Mouse (Mus musculus) lung, postnatal 10 days (tissue): ENCODE results near the gene Samd4b.
"Not testable (repeated sequence)": the region's sequence is repeated elsewhere in the genome, so short reads cannot be mapped to it uniquely, and the experiment has no call there.

Experiments used
- DNase-seq: peaks from one replicate; pipeline ENCODE4 v3.0.0; 2021

Samd4b gene

DNA sequence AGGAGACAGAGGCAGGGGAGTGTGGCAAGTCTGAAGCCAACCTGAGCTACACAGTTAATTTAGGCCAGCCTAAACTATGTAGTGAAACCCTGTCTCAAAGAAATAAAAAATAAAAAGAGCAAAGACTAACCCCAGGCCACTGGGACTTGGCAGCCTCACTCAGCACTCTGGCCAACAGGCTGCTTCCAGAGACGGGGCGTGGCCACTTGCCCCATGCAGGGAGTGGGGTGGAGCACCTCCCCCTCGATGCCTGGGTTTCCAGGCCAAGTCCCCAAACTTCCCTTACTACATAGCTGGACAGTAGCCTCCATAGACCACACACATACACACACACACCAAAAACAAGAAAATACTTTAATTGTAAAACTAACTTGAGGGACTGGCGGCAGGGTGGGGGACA lies 39.5 kb downstream of the Samd4b start:
- DNase-seq, result peak; percentile 89

GRCm38 (mm10) chr7:28557708-28558107 lies 40.2 kb downstream of the Samd4b start:
- DNase-seq, result no peak

GRCm38 (mm10) chr7:28557069-28557468 lies 40.9 kb downstream of the Samd4b start:
- DNase-seq, result no peak

GRCm38 (mm10) chr7:28555939-28556535 lies 41.9 kb downstream of the Samd4b start:
- no peak for DNase-seq

DNA sequence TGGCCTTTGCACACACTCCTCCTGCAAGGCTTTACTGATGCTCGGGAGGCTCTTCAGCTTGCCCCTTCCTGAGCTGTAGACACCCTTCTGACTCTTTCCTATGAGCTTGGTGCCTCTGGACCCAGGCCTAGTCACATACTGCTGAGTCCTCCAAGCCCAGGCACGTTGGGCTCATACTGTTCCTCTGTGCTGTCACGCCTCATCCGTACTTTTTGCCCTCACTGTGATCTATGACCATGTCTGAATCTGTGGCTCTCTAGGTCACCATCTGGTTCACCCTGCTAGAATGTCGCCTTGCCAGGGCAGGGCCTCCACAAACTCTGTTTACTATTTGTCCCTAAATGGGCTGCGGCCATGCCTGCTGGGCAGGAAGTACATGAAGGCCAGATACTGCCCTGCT lies 44.9 kb downstream of the Samd4b start:
- no peak for DNase-seq

DNA sequence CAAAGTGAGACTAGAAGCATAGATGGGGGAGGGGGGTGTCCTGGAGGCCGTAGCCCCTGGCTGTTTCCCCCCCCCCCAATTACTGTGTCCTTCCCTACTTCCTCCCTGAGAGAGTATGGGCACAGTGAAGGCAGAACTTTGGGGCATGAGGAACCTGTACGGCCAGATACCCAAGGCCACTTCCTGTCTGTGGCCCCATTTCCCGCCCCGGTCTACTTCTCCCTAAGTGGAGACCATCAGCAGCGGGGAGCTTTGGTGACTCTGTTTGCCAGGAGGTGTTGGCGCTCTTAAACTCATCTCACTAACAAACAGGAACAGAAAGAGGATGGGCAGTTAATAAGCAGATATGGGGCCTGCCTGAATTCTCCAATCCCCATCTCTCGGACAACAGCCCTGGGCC lies 50.3 kb downstream of the Samd4b start:
- no peak for DNase-seq

- no peak for DNase-seq
Measured at GRCm38 (mm10) chr7:28547154-28547553, 50.8 kb downstream of the Samd4b start, which contains the start of gene Nccrp1. Nccrp1 (minus strand) TSS chr7:28547254.

GRCm38 (mm10) chr7:28546649-28547048 lies 51.3 kb downstream of the Samd4b start:
- DNase-seq, result no peak

DNA sequence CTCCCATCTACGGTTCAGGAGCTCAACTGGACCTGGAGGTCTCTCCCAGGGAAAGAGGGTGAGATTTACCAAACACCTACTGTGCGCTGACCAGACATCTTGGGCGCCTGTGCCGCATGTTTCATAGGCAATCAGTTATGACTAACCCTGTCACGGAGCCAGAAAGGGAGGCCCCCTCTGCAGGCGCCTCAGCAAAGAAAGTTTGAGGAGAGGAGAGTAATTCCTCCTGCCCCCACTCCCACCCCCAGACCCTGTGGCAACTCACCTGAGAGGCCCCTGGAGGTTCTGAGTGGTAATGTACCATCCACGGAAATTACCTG lies 52.1 kb downstream of the Samd4b start:
- no peak for DNase-seq

- peak; percentile 39 for DNase-seq
Measured at GRCm38 (mm10) chr7:28545048-28545890, 52.7 kb downstream of the Samd4b start.

DNA sequence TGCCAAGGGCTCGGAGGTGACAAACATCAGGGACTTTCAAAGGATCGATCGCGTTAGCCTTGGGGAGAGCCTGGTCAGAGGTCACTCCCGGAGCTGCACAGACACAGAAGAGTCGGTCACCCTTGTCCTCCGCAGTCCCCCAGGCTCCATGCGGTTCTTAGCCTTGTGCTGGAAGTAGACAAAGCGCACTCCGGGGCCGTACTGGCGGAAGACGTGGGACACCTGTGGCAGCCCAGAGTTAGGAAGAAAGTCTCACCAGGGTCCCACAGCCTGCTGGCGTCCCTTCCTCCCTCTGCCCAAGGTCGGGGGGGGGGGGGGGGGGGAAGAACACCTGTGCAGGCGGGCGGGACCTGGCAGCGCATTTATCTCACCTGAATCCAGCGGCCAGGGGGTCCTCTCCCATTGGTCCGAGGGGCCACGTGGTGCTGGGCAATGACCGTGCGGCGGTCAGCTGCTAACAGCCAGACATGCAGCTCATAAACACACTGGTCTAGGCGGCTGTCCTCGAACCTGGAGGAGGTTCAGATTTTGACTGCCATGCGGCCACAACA lies 53.8 kb downstream of the Samd4b start:
- no peak for DNase-seq

GRCm38 (mm10) chr7:28540526-28540925 lies 57.4 kb downstream of the Samd4b start, which contains the start of gene Sycn:
Sycn (plus strand) TSS chr7:28540885.
- no peak for DNase-seq

GRCm38 (mm10) chr7:28538886-28539285 lies 59.1 kb downstream of the Samd4b start:
- DNase-seq, result not testable (repeated sequence)

GRCm38 (mm10) chr7:28532005-28532404 lies 65.9 kb downstream of the Samd4b start:
- DNase-seq, result peak; percentile 33

- peak; percentile 90 for DNase-seq
Measured at GRCm38 (mm10) chr7:28527922-28528719, 69.8 kb downstream of the Samd4b start.

- DNase-seq, result not testable (repeated sequence)
Measured at GRCm38 (mm10) chr7:28522536-28522935, 75.4 kb downstream of the Samd4b start, which contains the start of gene Ifnl3. Ifnl3 (plus strand) TSS chr7:28522836.

DNA sequence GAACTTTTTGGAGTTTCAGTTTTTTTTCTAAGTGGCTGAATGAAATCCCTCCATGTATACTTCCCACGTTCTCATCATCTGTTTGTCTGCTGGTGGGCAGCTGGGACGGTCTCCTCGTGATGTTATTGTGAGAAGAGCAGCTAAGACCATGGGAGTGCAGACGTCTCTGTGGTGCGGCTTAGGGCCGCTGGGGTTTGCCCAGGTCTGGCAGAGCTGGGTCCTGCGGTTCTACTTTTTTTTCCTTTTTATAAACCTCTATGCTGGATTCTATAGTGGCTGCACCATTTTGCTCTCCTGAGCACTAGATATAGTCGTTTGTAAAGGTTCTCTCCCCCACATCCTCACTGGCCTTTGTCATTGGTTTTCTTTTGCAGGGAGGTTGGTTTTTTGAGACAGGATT lies 86.5 kb downstream of the Samd4b start:
- DNase-seq, result no peak

DNA sequence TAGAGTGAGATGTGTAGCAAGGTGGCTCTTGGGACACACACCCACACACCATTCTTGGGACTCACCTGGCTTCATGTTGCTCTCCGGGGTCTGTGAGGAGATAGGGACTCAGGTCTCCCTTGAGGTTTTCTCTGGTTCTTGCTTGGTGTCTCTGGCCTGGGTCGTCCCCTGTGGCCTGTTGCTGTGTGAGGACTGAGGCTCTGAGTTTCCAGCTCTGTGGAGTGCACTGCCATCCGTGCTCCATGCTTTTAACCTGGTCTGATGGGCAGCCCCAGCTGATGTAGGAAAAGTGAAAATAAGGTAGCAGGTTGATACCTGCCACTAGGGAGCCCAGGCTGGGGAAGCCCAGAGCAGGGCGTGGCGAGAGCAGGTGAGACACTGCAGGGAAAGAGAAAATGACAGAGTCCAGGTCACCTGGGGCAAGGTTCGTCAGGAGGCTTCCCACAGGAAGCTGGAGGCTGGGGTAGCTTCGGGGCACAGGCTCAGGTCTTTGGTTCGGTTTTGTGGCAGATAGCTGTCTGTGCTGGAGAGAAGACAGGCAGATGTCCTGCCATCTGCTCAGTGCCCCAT lies 87.5 kb downstream of the Samd4b start, which contains the start of gene Ifnl2:
Gene Ifnl2, minus strand, starts transcription at position 51 of the 570 bp plus-strand sequence.
- not testable (repeated sequence) for DNase-seq

DNA sequence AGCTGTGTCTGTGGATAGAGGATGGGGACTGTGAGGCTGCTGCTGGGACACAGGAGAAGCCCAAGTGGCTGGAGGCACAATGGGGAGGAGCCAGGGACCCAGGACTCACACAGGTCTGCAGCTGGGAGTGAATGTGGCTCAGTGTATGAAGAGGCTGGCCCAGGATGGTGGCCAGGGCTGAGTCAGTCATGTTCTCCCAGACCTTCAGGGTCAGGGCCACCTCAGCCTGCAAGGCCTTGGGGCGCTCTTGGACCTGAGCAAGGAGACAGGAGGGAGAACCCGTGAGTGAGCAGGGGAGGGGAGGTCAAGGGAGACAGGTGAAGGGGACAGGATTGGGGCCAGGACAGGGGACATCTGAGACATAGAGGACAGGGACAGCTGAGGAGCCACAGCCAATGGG lies 88.8 kb downstream of the Samd4b start:
- DNase-seq, result not testable (repeated sequence)

- DNase-seq, result peak; percentile 29
Measured at GRCm38 (mm10) chr7:28505585-28505984, 92.4 kb downstream of the Samd4b start.

GRCm38 (mm10) chr7:28495426-28495825 lies 102.5 kb downstream of the Samd4b start:
- DNase-seq, result no peak

- DNase-seq, result no peak
Measured at GRCm38 (mm10) chr7:28492310-28492709, 105.6 kb downstream of the Samd4b start.

GRCm38 (mm10) chr7:28490903-28491302 lies 107.0 kb downstream of the Samd4b start:
- DNase-seq, result no peak
